Mouse (Mus musculus): Measurements from ENCODE around the gene Srp54b. TPM values are rescaled to one million over a fixed set of nuclear protein-coding genes. Genes with fewer than 3 reads are reported as not detected.
"Not testable (repeated sequence)": the region's sequence is repeated elsewhere in the genome, so short reads cannot be mapped to it uniquely, and the experiment has no call there.

Gene Srp54b
- polyA plus RNA-seq, 1 experiment from 2014 or later = 64.7 TPM

DNA sequence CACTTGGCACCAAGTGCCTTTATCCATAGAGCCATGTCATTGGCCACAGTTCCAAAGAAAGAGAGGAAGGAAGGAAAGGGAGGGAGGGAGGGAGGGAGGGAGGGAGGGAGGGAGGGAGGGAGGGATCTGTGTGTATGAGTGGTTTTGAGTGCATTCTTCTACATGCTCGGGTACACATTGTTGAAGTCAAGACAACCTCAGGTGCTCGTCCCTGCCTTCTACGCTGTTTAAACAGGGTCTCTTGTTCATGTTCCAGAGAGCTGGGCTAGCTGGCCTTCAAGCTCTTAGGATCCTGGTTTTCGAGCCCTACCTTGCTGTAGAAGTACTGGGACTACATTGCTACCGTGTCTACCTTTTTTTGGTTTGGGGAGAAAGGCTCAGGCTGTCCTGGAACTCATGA, 34.2 kb downstream of the Srp54b start:
- H3K4me3 ChIP-seq (ENCODE audit: low read length); H3K27ac ChIP-seq (ENCODE audit: low read depth, low read length); H3K4me2 ChIP-seq (ENCODE audit: low read length); H3K4me1 ChIP-seq (ENCODE audit: control insufficient read depth, insufficient read depth, low read depth, low read length); ATAC-seq; H3K9me3 ChIP-seq (ENCODE audit: control insufficient read depth, low read length); H3K9ac ChIP-seq (ENCODE audit: low read depth, low read length); H3K36me3 ChIP-seq (ENCODE audit: control insufficient read depth, insufficient read depth, low read length); H3K27me3 ChIP-seq (replicated peaks; ENCODE audit: control insufficient read depth, insufficient read depth, low read length): not testable (repeated sequence)
- WGBS = no CpG with 5 or more reads among the region's 5 CpGs

DNA sequence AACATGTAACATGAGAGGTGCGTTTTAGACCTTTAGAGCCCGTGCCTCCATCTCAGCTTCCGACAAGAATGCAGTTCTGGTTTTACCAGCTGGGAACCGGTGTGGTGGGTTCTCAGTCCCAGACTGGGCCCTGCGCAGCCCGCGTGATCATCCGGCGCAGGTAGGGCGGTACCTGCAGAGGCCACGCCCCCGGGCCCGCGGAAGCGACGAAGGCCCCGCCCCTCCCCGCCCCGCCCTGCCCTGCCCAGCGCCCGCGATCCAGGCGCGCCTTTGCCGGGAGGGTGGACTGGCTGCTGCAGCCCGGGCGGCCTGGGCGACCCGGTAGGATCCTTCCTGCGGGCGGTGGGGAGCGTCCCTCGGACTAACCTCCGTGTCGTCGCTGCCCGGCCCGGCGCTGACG, 44.4 kb downstream of the Srp54b start, which contains the start of gene 1700047I17Rik2:
Gene 1700047I17Rik2, plus strand, starts transcription at position 287 of the 400 bp plus-strand sequence.
- peak; percentile 99 for ATAC-seq
- H3K4me1 ChIP-seq (ENCODE audit: control insufficient read depth, insufficient read depth, low read depth, low read length); H3K36me3 ChIP-seq (ENCODE audit: control insufficient read depth, insufficient read depth, low read length); H3K27ac ChIP-seq (ENCODE audit: low read depth, low read length); H3K4me3 ChIP-seq (ENCODE audit: low read length); H3K9ac ChIP-seq (ENCODE audit: low read depth, low read length); H3K27me3 ChIP-seq (replicated peaks; ENCODE audit: control insufficient read depth, insufficient read depth, low read length); H3K9me3 ChIP-seq (ENCODE audit: control insufficient read depth, low read length); H3K4me2 ChIP-seq (ENCODE audit: low read length): not testable (repeated sequence)
- WGBS = no CpG with 5 or more reads among the region's 40 CpGs

DNA sequence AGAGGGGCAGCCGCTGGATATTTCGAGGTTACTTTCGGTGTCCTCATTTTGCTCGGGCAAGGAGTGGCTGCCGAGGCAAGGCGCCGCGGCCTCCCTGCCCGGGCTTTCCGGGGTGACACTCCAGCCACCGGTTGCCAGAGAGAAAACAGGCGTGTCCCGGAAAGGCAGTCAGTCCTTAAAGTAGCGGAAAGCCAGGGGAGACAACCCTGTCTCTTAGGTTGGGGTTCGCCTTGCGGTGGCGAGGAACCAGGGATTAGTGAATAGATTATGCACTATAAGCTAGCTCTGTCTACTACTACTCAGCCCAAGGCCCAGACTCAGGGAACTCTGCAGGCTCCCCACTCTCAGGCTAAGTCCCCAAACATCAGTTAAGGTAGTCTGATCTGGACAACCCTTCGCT, 44.9 kb downstream of the Srp54b start:
- H3K4me3 ChIP-seq (ENCODE audit: low read length); H3K27ac ChIP-seq (ENCODE audit: low read depth, low read length); H3K4me1 ChIP-seq (ENCODE audit: control insufficient read depth, insufficient read depth, low read depth, low read length); H3K4me2 ChIP-seq (ENCODE audit: low read length); H3K27me3 ChIP-seq (replicated peaks; ENCODE audit: control insufficient read depth, insufficient read depth, low read length); H3K9me3 ChIP-seq (ENCODE audit: control insufficient read depth, low read length); H3K9ac ChIP-seq (ENCODE audit: low read depth, low read length); H3K36me3 ChIP-seq (ENCODE audit: control insufficient read depth, insufficient read depth, low read length): not testable (repeated sequence)
- WGBS = no CpG with 5 or more reads among the region's 18 CpGs
- peak; percentile 53 for ATAC-seq

DNA sequence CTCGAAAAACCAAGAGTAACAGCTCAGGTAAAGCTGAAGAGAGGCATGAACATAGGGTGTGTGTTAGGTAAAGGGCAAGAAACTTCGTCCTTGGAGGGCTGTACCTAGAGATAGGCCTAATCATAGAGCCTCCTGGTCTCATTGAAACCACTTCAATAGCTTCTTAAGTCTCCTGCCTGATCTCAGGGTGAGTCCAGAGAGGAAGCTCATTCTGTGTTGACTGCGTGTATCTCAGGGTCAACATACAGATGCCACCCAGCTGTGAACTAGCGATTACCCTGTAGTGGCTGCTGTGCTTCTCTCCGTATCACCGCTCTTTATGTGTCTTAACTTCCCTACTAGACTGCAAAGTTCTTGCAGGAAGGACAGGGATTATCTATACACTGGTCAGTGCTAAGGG, 58.0 kb downstream of the Srp54b start:
- H3K27ac ChIP-seq (ENCODE audit: low read depth, low read length); H3K36me3 ChIP-seq (ENCODE audit: control insufficient read depth, insufficient read depth, low read length); H3K4me3 ChIP-seq (ENCODE audit: low read length); H3K4me2 ChIP-seq (ENCODE audit: low read length); H3K9me3 ChIP-seq (ENCODE audit: control insufficient read depth, low read length); H3K27me3 ChIP-seq (replicated peaks; ENCODE audit: control insufficient read depth, insufficient read depth, low read length); H3K4me1 ChIP-seq (ENCODE audit: control insufficient read depth, insufficient read depth, low read depth, low read length); H3K9ac ChIP-seq (ENCODE audit: low read depth, low read length); ATAC-seq: not testable (repeated sequence)
- no CpG with 5 or more reads among the region's 6 CpGs for WGBS

DNA sequence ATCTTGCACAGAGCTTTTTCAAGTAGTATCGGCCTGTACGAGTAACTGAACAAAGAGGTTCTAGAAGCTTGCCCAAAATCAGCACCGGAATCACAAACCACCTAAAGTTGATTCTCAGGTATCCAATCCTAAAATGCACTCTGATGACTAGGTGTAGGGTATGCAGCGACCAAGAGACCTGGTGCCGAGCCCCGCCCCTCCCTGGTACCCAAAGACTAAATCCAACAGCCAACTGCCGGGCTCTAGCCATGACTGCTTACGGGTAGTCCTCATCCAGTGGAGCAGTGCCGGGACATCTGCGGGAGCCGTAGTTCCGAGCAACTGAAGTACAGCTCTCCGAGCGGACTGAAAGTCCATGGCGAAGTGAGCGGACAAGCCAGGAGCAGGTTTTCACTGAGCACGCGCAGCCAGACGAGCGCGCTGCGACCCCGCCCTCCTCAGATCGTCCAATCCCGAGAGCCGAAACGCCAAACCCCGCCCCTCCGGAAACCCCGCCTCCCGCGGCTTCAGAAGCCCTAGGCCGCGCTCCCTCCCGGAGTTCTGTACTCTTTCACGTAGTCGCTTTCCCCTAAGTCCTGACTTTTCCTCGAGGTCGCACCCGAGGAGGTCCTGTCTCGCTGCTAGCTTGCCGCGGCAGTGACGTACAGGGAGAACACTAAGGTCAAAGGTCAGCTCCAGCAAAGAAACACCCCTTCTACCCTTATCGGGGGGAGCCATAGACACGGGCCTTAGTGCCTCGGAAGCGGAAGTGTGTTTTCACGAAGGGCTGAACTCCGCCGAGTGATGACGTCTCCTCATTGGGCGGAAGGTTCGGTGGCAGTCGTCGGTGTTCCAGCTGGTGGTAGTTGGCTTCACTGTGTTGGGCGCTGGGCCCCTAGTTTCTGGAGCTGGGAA, 75.0 kb downstream of the Srp54b start, which contains the start of gene Srp54c:
Gene Srp54c, plus strand, starts transcription at position 543 of the 894 bp plus-strand sequence.
- not testable (repeated sequence) for H3K4me1 ChIP-seq (ENCODE audit: control insufficient read depth, insufficient read depth, low read depth, low read length); H3K9ac ChIP-seq (ENCODE audit: low read depth, low read length); H3K27ac ChIP-seq (ENCODE audit: low read depth, low read length); H3K9me3 ChIP-seq (ENCODE audit: control insufficient read depth, low read length); H3K27me3 ChIP-seq (replicated peaks; ENCODE audit: control insufficient read depth, insufficient read depth, low read length); H3K36me3 ChIP-seq (ENCODE audit: control insufficient read depth, insufficient read depth, low read length); H3K4me2 ChIP-seq (ENCODE audit: low read length)
- ATAC-seq = peak; percentile 99
- H3K4me3 ChIP-seq (ENCODE audit: low read length) = peak within 1 kb of the TSS; percentile 35
- WGBS = no CpG with 5 or more reads among the region's 57 CpGs

DNA sequence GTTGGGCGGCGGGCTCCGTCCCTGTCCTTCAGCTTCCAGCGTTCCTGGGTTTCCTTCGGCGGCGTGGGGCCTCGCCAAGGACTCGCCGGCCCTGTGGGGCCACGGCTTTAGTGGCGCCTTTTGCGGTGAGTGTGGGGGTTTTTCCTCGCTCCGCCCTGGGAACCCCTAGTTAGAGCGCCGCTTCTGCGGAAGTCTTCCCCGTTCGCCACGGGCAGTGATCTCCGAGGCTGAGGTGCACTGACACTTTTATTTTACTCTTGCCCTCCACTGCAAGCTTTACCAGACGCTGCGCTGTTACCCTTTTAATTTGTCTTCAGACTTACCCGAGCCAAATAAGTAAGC, 75.6 kb downstream of the Srp54b start:
- H3K4me3 ChIP-seq (ENCODE audit: low read length) = peak overlapping the region; percentile 35
- H3K9me3 ChIP-seq (ENCODE audit: control insufficient read depth, low read length); H3K27me3 ChIP-seq (replicated peaks; ENCODE audit: control insufficient read depth, insufficient read depth, low read length); H3K36me3 ChIP-seq (ENCODE audit: control insufficient read depth, insufficient read depth, low read length); H3K4me1 ChIP-seq (ENCODE audit: control insufficient read depth, insufficient read depth, low read depth, low read length); H3K27ac ChIP-seq (ENCODE audit: low read depth, low read length); H3K4me2 ChIP-seq (ENCODE audit: low read length); H3K9ac ChIP-seq (ENCODE audit: low read depth, low read length): not testable (repeated sequence)
- under 1% methylated on average over 9 of the region's 25 CpGs for WGBS
- ATAC-seq = peak; percentile 60

Other genes starting within 250 kb of the Srp54b start
- gene Gm20403, start 168.6 kb upstream of the Srp54b start, polyA plus RNA-seq (2015; fragmentation: Nextera tagmentation; extraction: Ambion mirVana) = not detected in 2 replicates
- 5.6 and 6.5 TPM in 2 replicates for gene Baz1a, start 140.8 kb upstream of the Srp54b start, polyA plus RNA-seq (2015; fragmentation: Nextera tagmentation; extraction: Ambion mirVana)
- 31.9 and 33.0 TPM in 2 replicates for gene 2700097O09Rik, start 75.0 kb upstream of the Srp54b start, polyA plus RNA-seq (2015; fragmentation: Nextera tagmentation; extraction: Ambion mirVana)
- 186 and 190 TPM in 2 replicates for gene Srp54a, start 74.8 kb upstream of the Srp54b start, polyA plus RNA-seq (2015; fragmentation: Nextera tagmentation; extraction: Ambion mirVana)
- gene Fam177a, start 30.6 kb upstream of the Srp54b start, polyA plus RNA-seq (2015; fragmentation: Nextera tagmentation; extraction: Ambion mirVana) = 74.3 and 84.4 TPM in 2 replicates
- gene 1700047I17Rik2, start 44.5 kb downstream of the Srp54b start, polyA plus RNA-seq (2015; fragmentation: Nextera tagmentation; extraction: Ambion mirVana) = not detected in 2 replicates
- gene Srp54c, start 75.1 kb downstream of the Srp54b start, polyA plus RNA-seq (2015; fragmentation: Nextera tagmentation; extraction: Ambion mirVana) = 75.8 and 78.3 TPM in 2 replicates
- gene 1110008L16Rik, start 144.5 kb downstream of the Srp54b start, polyA plus RNA-seq (2015; fragmentation: Nextera tagmentation; extraction: Ambion mirVana) = 9.4 and 12.0 TPM in 2 replicates
- 18.0 and 23.2 TPM in 2 replicates for gene Ppp2r3c, start 147.9 kb downstream of the Srp54b start, polyA plus RNA-seq (2015; fragmentation: Nextera tagmentation; extraction: Ambion mirVana)
- 383 and 402 TPM in 2 replicates for gene Psma6, start 229.1 kb downstream of the Srp54b start, polyA plus RNA-seq (2015; fragmentation: Nextera tagmentation; extraction: Ambion mirVana)

Data from hindbrain, embryonic 16.5 days (tissue).